Mouse (Mus musculus): ENCODE measurements around the gene Cyp2b10. TPM values are rescaled to one million over a fixed set of nuclear protein-coding genes. Genes with fewer than 3 reads are reported as not detected.
A peak's percentile ranks its signal among the peaks of the same experiment; 100 is the strongest.
"Not testable (repeated sequence)": the region's sequence is repeated elsewhere in the genome, so short reads cannot be mapped to it uniquely, and the experiment has no call there.

Gene Cyp2b10
- not detected in 2 replicates for polyA plus RNA-seq (2015; fragmentation: Nextera tagmentation; extraction: Ambion mirVana)

DNA sequence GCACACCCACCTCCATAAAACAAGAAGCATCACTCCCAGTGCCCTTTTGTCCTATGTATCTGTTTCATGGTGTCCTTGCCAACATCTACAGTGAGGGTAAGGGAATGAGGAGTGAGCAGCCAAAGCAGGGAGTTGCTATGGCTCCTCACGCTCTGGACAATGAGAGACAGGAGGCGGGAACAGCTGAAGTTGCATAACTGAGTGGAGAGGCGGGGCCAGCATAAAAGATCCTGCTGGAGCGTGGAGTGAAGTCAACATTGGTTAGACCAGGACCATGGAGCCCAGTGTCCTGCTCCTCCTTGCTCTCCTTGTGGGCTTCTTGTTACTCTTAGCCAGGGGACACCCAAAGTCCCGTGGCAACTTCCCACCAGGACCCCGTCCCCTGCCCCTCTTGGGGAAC, at the start of gene Cyp2b10:
Gene Cyp2b10, plus strand, starts transcription at position 210 of the 400 bp plus-strand sequence.
- Histone ChIP-seq H3K36me3 (no peaks in the 10 kb centered on the region), H3K4me1 (no peaks in the 10 kb centered on the region), H3K4me2 (no peak within 1 kb of the TSS), H3K4me3 (no peak within 1 kb of the TSS), H3K27me3 (no peaks in the 10 kb centered on the region), H3K9me3 (no peaks in the 10 kb centered on the region), H3K9ac (no peak within 1 kb of the TSS), H3K27ac (no peak within 1 kb of the TSS)
- WGBS, result 81% methylated on average over 6 of the region's 6 CpGs
- no peak for ATAC-seq (ENCODE audit: insufficient number of reproducible peaks, low FRiP score, low TSS enrichment, low read depth)

- peak overlapping the region; percentile 77 for H3K27ac ChIP-seq
- H3K9ac ChIP-seq, result peak overlapping the region; percentile 50; the same call in 1 of the 2 replicates
These were observed 49.5 kb upstream of the Cyp2b10 start for GRCm38 (mm10) chr7:25847722-25848443.

GRCm38 (mm10) chr7:25848444-25848812, 49.0 kb upstream of the Cyp2b10 start:
- H3K27me3 ChIP-seq, result no peaks in the 10 kb centered on the region
- peak overlapping the region; percentile 50; the same call in 1 of the 2 replicates for H3K9ac ChIP-seq
- H3K9me3 ChIP-seq, result no peaks in the 10 kb centered on the region
- H3K27ac ChIP-seq, result peak overlapping the region; percentile 77
- ATAC-seq (ENCODE audit: insufficient number of reproducible peaks, low FRiP score, low TSS enrichment, low read depth), result no peak
- H3K4me3 ChIP-seq, result peak overlapping the region; percentile 48
- H3K4me1 ChIP-seq, result no peaks in the 10 kb centered on the region
- H3K36me3 ChIP-seq, result no peaks in the 10 kb centered on the region
- WGBS, result 25% methylated on average over 11 of the region's 11 CpGs
- peak overlapping the region; percentile 57 for H3K4me2 ChIP-seq

More at GRCm38 (mm10) chr7:25847722-25848443, 49.5 kb upstream of the Cyp2b10 start:
- H3K27me3 ChIP-seq, result no peaks in the 10 kb centered on the region
- H3K4me2 ChIP-seq, result peak overlapping the region; percentile 57
- no peaks in the 10 kb centered on the region for H3K4me1 ChIP-seq
- no peaks in the 10 kb centered on the region for H3K36me3 ChIP-seq
- peak; percentile 65; the same call in 1 of the 2 replicates for ATAC-seq (ENCODE audit: insufficient number of reproducible peaks, low FRiP score, low TSS enrichment, low read depth)
- no peaks in the 10 kb centered on the region for H3K9me3 ChIP-seq
- H3K4me3 ChIP-seq, result peak overlapping the region; percentile 48
- WGBS, result 13% methylated on average over 13 of the region's 13 CpGs

DNA sequence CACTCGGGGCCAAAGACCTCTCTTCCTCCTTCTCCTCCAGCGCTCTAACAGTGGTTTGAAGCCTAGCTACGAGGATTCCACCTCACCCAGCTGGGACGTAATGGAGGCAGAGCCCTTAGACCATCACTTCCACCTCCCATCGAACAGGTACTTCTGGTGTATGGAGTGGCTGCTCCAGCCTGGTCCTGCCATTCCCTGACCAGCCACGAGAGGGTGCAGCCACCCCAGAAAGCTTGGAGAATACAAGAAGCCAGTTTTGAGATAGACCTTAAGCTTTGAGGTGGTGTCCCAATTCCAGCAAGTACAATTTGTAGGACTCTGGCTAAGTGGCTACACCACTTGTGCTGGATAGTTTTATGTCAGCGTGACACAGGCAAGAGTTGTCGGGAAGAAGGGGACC, 42.3 kb upstream of the Cyp2b10 start:
- no peak for ATAC-seq (ENCODE audit: insufficient number of reproducible peaks, low FRiP score, low TSS enrichment, low read depth)
- no peak overlapping the region for H3K9ac ChIP-seq
- 41% methylated on average over 8 of the region's 8 CpGs for WGBS
- H3K27ac ChIP-seq, result no peak overlapping the region
- 0 out of 2 replicates have a peak, but pooled peaks cover 3% of the 10 kb centered on the region for H3K4me1 ChIP-seq
- no peaks in the 10 kb centered on the region for H3K36me3 ChIP-seq
- no peaks in the 10 kb centered on the region for H3K27me3 ChIP-seq
- no peaks in the 10 kb centered on the region for H3K9me3 ChIP-seq
- no peak overlapping the region for H3K4me3 ChIP-seq
- no peak overlapping the region for H3K4me2 ChIP-seq

DNA sequence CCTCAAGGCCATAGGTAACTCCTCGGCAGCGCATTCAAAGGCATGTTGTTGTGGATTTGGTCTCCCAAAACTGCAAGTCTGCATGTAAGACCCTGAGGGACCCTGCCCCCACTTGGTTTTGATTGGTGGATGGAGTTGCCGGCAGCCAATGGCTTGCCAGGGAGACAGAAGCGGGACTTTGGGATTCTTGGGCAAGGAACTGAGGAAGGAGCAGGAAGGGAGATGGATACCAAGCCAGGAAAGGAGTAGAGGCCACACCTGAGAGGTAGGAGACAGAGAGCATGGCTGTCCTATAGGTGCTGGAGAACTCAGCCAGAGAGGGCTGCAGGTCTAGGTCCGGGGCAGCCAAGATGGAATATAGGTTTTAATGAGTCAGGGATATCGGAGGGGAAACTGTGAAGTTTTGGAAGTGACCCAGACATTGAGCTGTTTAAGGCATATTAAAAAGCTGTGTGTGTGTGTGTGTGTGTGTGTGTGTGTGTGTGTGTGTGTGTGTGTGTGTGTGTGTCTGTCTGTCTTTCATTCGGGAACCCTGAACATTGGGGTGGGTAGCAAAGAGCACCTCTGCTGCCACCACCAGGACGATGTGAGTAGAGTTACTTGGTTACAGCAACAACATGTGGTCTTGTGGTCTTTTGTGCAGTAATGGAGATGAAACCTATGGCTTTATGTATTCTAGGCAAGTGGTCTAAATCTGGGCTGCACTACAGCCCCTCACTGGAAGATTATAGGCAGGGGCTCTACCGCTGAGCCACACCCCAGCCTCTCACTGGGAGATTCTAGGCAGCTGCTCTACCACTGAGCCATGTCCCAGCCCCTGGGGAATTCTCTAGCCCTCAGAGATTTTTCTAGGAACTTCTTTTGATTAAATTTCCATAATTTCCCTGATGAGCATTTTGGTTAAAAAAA, 37.2 kb upstream of the Cyp2b10 start:
- ATAC-seq (ENCODE audit: insufficient number of reproducible peaks, low FRiP score, low TSS enrichment, low read depth), result no peak
- H3K27ac ChIP-seq, result no peak overlapping the region
- peak overlapping the region; percentile 36 for H3K4me2 ChIP-seq
- no peaks in the 10 kb centered on the region for H3K36me3 ChIP-seq
- H3K27me3 ChIP-seq, result no peaks in the 10 kb centered on the region
- peak overlapping the region; percentile 21; the same call in 1 of the 2 replicates for H3K4me3 ChIP-seq
- WGBS, result 26% methylated on average over 9 of the region's 9 CpGs
- no peak overlapping the region for H3K9ac ChIP-seq
- 0 out of 2 replicates have a peak, but pooled peaks cover 3% of the 10 kb centered on the region for H3K4me1 ChIP-seq
- H3K9me3 ChIP-seq, result no peaks in the 10 kb centered on the region

GRCm38 (mm10) chr7:25862365-25862764, 35.1 kb upstream of the Cyp2b10 start:
- H3K4me3 ChIP-seq, result no peak overlapping the region
- H3K4me2 ChIP-seq, result no peak overlapping the region
- no peak for ATAC-seq (ENCODE audit: insufficient number of reproducible peaks, low FRiP score, low TSS enrichment, low read depth)
- H3K36me3 ChIP-seq, result no peaks in the 10 kb centered on the region
- H3K9me3 ChIP-seq, result no peaks in the 10 kb centered on the region
- H3K9ac ChIP-seq, result no peak overlapping the region
- H3K4me1 ChIP-seq, result 0 out of 2 replicates have a peak, but pooled peaks cover 3% of the 10 kb centered on the region
- H3K27me3 ChIP-seq, result no peaks in the 10 kb centered on the region
- no peak overlapping the region for H3K27ac ChIP-seq
- 80% methylated on average over 2 of the region's 2 CpGs for WGBS

GRCm38 (mm10) chr7:25863756-25864155, 33.7 kb upstream of the Cyp2b10 start:
- no peak overlapping the region for H3K27ac ChIP-seq
- no peak overlapping the region for H3K4me3 ChIP-seq
- no peak for ATAC-seq (ENCODE audit: insufficient number of reproducible peaks, low FRiP score, low TSS enrichment, low read depth)
- no peaks in the 10 kb centered on the region for H3K9me3 ChIP-seq
- no peaks in the 10 kb centered on the region for H3K27me3 ChIP-seq
- no peak overlapping the region for H3K9ac ChIP-seq
- H3K36me3 ChIP-seq, result no peaks in the 10 kb centered on the region
- 0 out of 2 replicates have a peak, but pooled peaks cover 3% of the 10 kb centered on the region for H3K4me1 ChIP-seq
- H3K4me2 ChIP-seq, result no peak overlapping the region
- 69% methylated on average over 3 of the region's 3 CpGs for WGBS

- 0 out of 2 replicates have a peak, but pooled peaks cover 3% of the 10 kb centered on the region for H3K4me1 ChIP-seq
- no peak overlapping the region for H3K4me3 ChIP-seq
- WGBS, result 59% methylated on average over 5 of the region's 5 CpGs
- no peak overlapping the region for H3K27ac ChIP-seq
- no peaks in the 10 kb centered on the region for H3K36me3 ChIP-seq
- H3K4me2 ChIP-seq, result no peak overlapping the region
- ATAC-seq (ENCODE audit: insufficient number of reproducible peaks, low FRiP score, low TSS enrichment, low read depth), result no peak
- H3K27me3 ChIP-seq, result no peaks in the 10 kb centered on the region
- no peak overlapping the region for H3K9ac ChIP-seq
- H3K9me3 ChIP-seq, result no peaks in the 10 kb centered on the region
These were observed 32.6 kb upstream of the Cyp2b10 start for GRCm38 (mm10) chr7:25864861-25865260.

DNA sequence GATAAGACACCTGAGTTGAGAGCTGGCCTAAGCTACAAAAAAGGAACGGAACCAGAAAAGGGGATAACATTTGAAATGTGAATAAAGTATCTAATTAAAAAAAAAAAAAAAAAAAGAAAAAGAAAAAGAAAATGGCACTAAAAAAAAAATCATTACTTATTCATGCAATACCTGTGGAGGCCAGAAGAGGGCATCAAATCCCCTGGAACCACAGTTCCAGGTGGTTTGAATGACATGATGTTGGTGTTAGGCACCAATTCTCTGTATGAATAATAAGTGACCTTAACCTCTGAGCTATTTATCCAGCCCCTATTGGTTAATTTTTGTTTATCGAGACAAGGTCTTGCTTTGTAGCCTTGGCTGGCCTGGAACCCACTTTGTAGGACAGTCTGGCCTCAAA, 27.6 kb upstream of the Cyp2b10 start:
- H3K4me3 ChIP-seq, result no peak overlapping the region
- WGBS, result 81% methylated on average over 2 of the region's 2 CpGs
- H3K9me3 ChIP-seq, result no peaks in the 10 kb centered on the region
- no peaks in the 10 kb centered on the region for H3K4me1 ChIP-seq
- no peaks in the 10 kb centered on the region for H3K27me3 ChIP-seq
- no peak for ATAC-seq (ENCODE audit: insufficient number of reproducible peaks, low FRiP score, low TSS enrichment, low read depth)
- H3K4me2 ChIP-seq, result no peak overlapping the region
- H3K36me3 ChIP-seq, result no peaks in the 10 kb centered on the region
- no peak overlapping the region for H3K27ac ChIP-seq
- H3K9ac ChIP-seq, result no peak overlapping the region

DNA sequence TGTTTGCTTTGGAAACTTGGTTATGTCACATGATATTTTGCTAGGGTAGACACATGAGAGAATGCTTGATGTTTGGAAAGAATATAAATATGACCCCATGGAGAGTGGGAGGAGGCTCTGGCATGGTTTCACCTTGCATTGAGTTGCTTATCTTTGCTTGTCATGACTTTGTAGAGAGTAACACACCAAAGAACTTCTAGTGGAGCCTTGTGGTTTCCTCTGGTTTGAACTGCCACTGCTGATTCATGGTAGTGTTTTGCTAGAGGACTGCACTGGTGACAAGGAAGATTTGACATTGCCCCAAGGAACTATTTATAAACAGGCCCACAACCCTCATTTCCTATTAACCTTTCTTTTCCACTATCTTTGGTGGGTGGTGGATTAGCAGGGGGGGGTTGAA, 24.8 kb upstream of the Cyp2b10 start:
- Histone ChIP-seq H3K9me3 (no peaks in the 10 kb centered on the region), H3K4me1 (no peaks in the 10 kb centered on the region), H3K9ac (no peak overlapping the region), H3K27ac (no peak overlapping the region), H3K4me2 (no peak overlapping the region), H3K4me3 (no peak overlapping the region), H3K27me3 (no peaks in the 10 kb centered on the region), H3K36me3 (no peaks in the 10 kb centered on the region)
- no peak for ATAC-seq (ENCODE audit: insufficient number of reproducible peaks, low FRiP score, low TSS enrichment, low read depth)

DNA sequence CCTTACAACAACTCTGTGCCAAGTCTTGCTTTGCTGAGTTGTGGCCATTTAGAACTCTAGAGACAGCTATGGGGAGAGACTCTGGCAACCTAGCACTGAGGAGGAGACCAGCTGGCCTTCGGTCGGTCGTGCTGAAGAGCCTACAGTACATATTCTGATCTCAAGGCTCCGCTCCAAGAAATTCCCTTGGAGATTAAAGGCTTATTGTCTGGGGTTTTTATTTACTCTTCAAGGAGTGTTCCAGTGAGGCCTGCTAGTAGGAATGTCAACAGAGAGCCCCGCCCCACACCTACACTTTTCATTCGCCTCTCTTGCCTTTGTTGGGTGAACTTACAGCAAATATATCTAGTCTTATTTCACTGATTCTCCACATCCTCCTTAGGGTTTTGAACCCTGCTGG, 18.7 kb upstream of the Cyp2b10 start:
- no peak overlapping the region for H3K9ac ChIP-seq
- H3K4me1 ChIP-seq, result no peaks in the 10 kb centered on the region
- H3K27ac ChIP-seq, result no peak overlapping the region
- ATAC-seq (ENCODE audit: insufficient number of reproducible peaks, low FRiP score, low TSS enrichment, low read depth), result no peak
- 53% methylated on average over 6 of the region's 6 CpGs for WGBS
- H3K4me3 ChIP-seq, result no peak overlapping the region
- H3K4me2 ChIP-seq, result no peak overlapping the region
- H3K27me3 ChIP-seq, result peaks cover 5% of the 10 kb centered on the region; the same call in 1 of the 2 replicates
- no peaks in the 10 kb centered on the region for H3K9me3 ChIP-seq
- no peaks in the 10 kb centered on the region for H3K36me3 ChIP-seq

DNA sequence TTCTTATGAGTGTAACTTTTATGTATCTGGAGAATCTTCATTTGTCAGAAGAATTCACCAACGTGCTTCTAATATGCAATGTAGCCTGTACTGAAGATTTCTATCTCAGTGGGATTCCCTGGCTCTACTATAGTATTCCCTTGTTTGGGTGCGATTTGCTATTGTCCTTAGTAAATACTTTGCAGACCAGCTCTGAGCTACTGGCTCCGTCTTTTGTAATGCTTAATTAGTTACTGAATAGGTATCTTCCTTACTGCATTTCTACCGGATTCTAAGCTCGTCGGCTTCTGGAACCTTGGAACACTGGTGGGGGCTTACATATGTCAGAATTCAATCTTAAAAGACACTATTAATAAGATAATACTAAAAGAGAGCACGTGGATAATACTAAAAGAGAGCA, 16.7 kb upstream of the Cyp2b10 start:
- not testable (repeated sequence) for ATAC-seq (ENCODE audit: insufficient number of reproducible peaks, low FRiP score, low TSS enrichment, low read depth); H3K4me3 ChIP-seq; H3K9me3 ChIP-seq; H3K9ac ChIP-seq; H3K27ac ChIP-seq; H3K4me2 ChIP-seq; H3K4me1 ChIP-seq; H3K27me3 ChIP-seq; H3K36me3 ChIP-seq
- WGBS, result 15% methylated on average over 7 of the region's 7 CpGs

Measured in limb, embryonic 15.5 days (tissue).